Mouse (Mus musculus): ENCODE data around the gene Asrgl1.
A peak's percentile ranks its signal among the peaks of the same experiment; 100 is the strongest.
"Not testable (repeated sequence)": the region's sequence is repeated elsewhere in the genome, so short reads cannot be mapped to it uniquely, and the experiment has no call there.

Asrgl1 gene

GRCm38 (mm10) chr19:9135512-9136331 is at the start of gene Asrgl1:
Gene Asrgl1, minus strand, starts transcription at chr19:9135636.
- DNase-seq (ENCODE audit: extremely low read depth, insufficient read length, low spot score), result peak; percentile 81

GRCm38 (mm10) chr19:9146214-9146613 is 10.8 kb upstream of the Asrgl1 start:
- DNase-seq (ENCODE audit: extremely low read depth, insufficient read length, low spot score), result no peak

GRCm38 (mm10) chr19:9143639-9144125 is 8.2 kb upstream of the Asrgl1 start:
- no peak for DNase-seq (ENCODE audit: extremely low read depth, insufficient read length, low spot score)

GRCm38 (mm10) chr19:9143230-9143629 is 7.8 kb upstream of the Asrgl1 start:
- no peak for DNase-seq (ENCODE audit: extremely low read depth, insufficient read length, low spot score)

- not testable (repeated sequence) for DNase-seq (ENCODE audit: extremely low read depth, insufficient read length, low spot score)
These were observed 4.9 kb upstream of the Asrgl1 start for GRCm38 (mm10) chr19:9140361-9140760.

GRCm38 (mm10) chr19:9137159-9137558 is 1.7 kb upstream of the Asrgl1 start:
- no peak for DNase-seq (ENCODE audit: extremely low read depth, insufficient read length, low spot score)

- DNase-seq (ENCODE audit: extremely low read depth, insufficient read length, low spot score), result peak; percentile 8
These were observed 507 bp downstream of the Asrgl1 start for GRCm38 (mm10) chr19:9134746-9135511.

- no peak for DNase-seq (ENCODE audit: extremely low read depth, insufficient read length, low spot score)
These were observed 5.4 kb downstream of the Asrgl1 start for GRCm38 (mm10) chr19:9129996-9130395.

- no peak for DNase-seq (ENCODE audit: extremely low read depth, insufficient read length, low spot score)
These were observed 6.8 kb downstream of the Asrgl1 start for GRCm38 (mm10) chr19:9128499-9129194.

- DNase-seq (ENCODE audit: extremely low read depth, insufficient read length, low spot score), result not testable (repeated sequence)
These were observed 11.4 kb downstream of the Asrgl1 start for GRCm38 (mm10) chr19:9123986-9124385.

GRCm38 (mm10) chr19:9122390-9122789 is 13.0 kb downstream of the Asrgl1 start:
- no peak for DNase-seq (ENCODE audit: extremely low read depth, insufficient read length, low spot score)

GRCm38 (mm10) chr19:9119655-9120425 is 15.6 kb downstream of the Asrgl1 start:
- DNase-seq (ENCODE audit: extremely low read depth, insufficient read length, low spot score), result no peak

GRCm38 (mm10) chr19:9117275-9117674 is 18.2 kb downstream of the Asrgl1 start:
- no peak for DNase-seq (ENCODE audit: extremely low read depth, insufficient read length, low spot score)

GRCm38 (mm10) chr19:9116268-9116667 is 19.2 kb downstream of the Asrgl1 start:
- DNase-seq (ENCODE audit: extremely low read depth, insufficient read length, low spot score), result no peak

- DNase-seq (ENCODE audit: extremely low read depth, insufficient read length, low spot score), result no peak
These were observed 23.4 kb downstream of the Asrgl1 start for GRCm38 (mm10) chr19:9112043-9112442.

- no peak for DNase-seq (ENCODE audit: extremely low read depth, insufficient read length, low spot score)
These were observed 25.1 kb downstream of the Asrgl1 start for GRCm38 (mm10) chr19:9110182-9110869.

GRCm38 (mm10) chr19:9108536-9108935 is 26.9 kb downstream of the Asrgl1 start:
- DNase-seq (ENCODE audit: extremely low read depth, insufficient read length, low spot score), result no peak

- DNase-seq (ENCODE audit: extremely low read depth, insufficient read length, low spot score), result peak; percentile 34
These were observed 28.1 kb downstream of the Asrgl1 start for GRCm38 (mm10) chr19:9107379-9107755.

GRCm38 (mm10) chr19:9106751-9107378 is 28.6 kb downstream of the Asrgl1 start:
- peak; percentile 75 for DNase-seq (ENCODE audit: extremely low read depth, insufficient read length, low spot score)

Measured in 3134 (cell line).